Mouse (Mus musculus): Measurements from ENCODE around the gene Arel1. TPM values are rescaled to one million over a fixed set of nuclear protein-coding genes. Genes with fewer than 3 reads are reported as not detected.

Arel1 gene
- polyA plus RNA-seq, 1 experiment from 2014 or later, result 31.3 TPM

GRCm38 (mm10) chr12:84890289-84890688 lies 80.4 kb downstream of the Arel1 start:
- no peak overlapping the region for H3K27ac ChIP-seq
- no peak for ATAC-seq (ENCODE audit: low FRiP score)

GRCm38 (mm10) chr12:84885107-84885876 lies 85.4 kb downstream of the Arel1 start:
- H3K4me3 ChIP-seq, result no peak overlapping the region
- H3K9ac ChIP-seq, result no peak overlapping the region
- H3K4me1 ChIP-seq, result no peaks in the 10 kb centered on the region
- no peaks in the 10 kb centered on the region for H3K36me3 ChIP-seq
- no peaks in the 10 kb centered on the region for H3K27me3 ChIP-seq
- H3K9me3 ChIP-seq (replicated peaks), result no peaks in the 10 kb centered on the region
- ATAC-seq (ENCODE audit: low FRiP score), result no peak
- WGBS, result 77% methylated on average over 11 of the region's 11 CpGs
- H3K27ac ChIP-seq, result no peak overlapping the region
- H3K4me2 ChIP-seq (replicated peaks), result no peak overlapping the region

More at GRCm38 (mm10) chr12:84890289-84890688, 80.4 kb downstream of the Arel1 start:
- Histone ChIP-seq H3K4me2 (replicated peaks) (no peak overlapping the region), H3K36me3 (no peaks in the 10 kb centered on the region), H3K4me1 (no peaks in the 10 kb centered on the region), H3K27me3 (no peaks in the 10 kb centered on the region), H3K9me3 (replicated peaks) (no peaks in the 10 kb centered on the region), H3K4me3 (no peak overlapping the region), H3K9ac (no peak overlapping the region)
- 67% methylated on average over 15 of the region's 15 CpGs for WGBS

GRCm38 (mm10) chr12:84884423-84885076 lies 86.2 kb downstream of the Arel1 start:
- H3K27ac ChIP-seq, result no peak overlapping the region
- H3K36me3 ChIP-seq, result no peaks in the 10 kb centered on the region
- no peaks in the 10 kb centered on the region for H3K4me1 ChIP-seq
- peaks cover 3% of the 10 kb centered on the region; the same call in 1 of the 2 replicates for H3K27me3 ChIP-seq
- no peak overlapping the region for H3K4me2 ChIP-seq (replicated peaks)
- ATAC-seq (ENCODE audit: low FRiP score), result no peak
- WGBS, result 82% methylated on average over 7 of the region's 7 CpGs
- no peak overlapping the region for H3K9ac ChIP-seq
- no peaks in the 10 kb centered on the region for H3K9me3 ChIP-seq (replicated peaks)
- H3K4me3 ChIP-seq, result no peak overlapping the region

- 85% methylated on average over 4 of the region's 4 CpGs for WGBS
- no peak overlapping the region for H3K9ac ChIP-seq
- H3K4me2 ChIP-seq (replicated peaks), result no peak overlapping the region
- no peaks in the 10 kb centered on the region for H3K4me1 ChIP-seq
- no peak for ATAC-seq (ENCODE audit: low FRiP score)
- H3K27me3 ChIP-seq, result peaks cover 18% of the 10 kb centered on the region
- no peaks in the 10 kb centered on the region for H3K9me3 ChIP-seq (replicated peaks)
- no peak overlapping the region for H3K4me3 ChIP-seq
- no peak overlapping the region for H3K27ac ChIP-seq
- H3K36me3 ChIP-seq, result no peaks in the 10 kb centered on the region
Observed at GRCm38 (mm10) chr12:84882796-84883195, 87.9 kb downstream of the Arel1 start.

- Histone ChIP-seq H3K4me3 (no peak overlapping the region), H3K27ac (no peak overlapping the region), H3K27me3 (peaks cover 46% of the 10 kb centered on the region), H3K9ac (no peak overlapping the region), H3K4me2 (replicated peaks) (no peak overlapping the region), H3K4me1 (peaks cover 14% of the 10 kb centered on the region), H3K36me3 (no peaks in the 10 kb centered on the region), H3K9me3 (replicated peaks) (no peaks in the 10 kb centered on the region)
- no peak for ATAC-seq (ENCODE audit: low FRiP score)
- WGBS, result 59% methylated on average over 11 of the region's 11 CpGs
Observed at GRCm38 (mm10) chr12:84880091-84880490, 90.6 kb downstream of the Arel1 start.

GRCm38 (mm10) chr12:84876481-84877121 lies 94.1 kb downstream of the Arel1 start, which contains the start of gene Ltbp2:
Ltbp2 (minus strand) TSS chr12:84876532.
- Histone ChIP-seq H3K9ac (peak within 1 kb of the TSS; percentile 14; the same call in 1 of the 2 replicates), H3K27me3 (peaks cover 61% of the 10 kb centered on the region), H3K4me1 (peaks cover 14% of the 10 kb centered on the region), H3K4me3 (peak within 1 kb of the TSS; percentile 29), H3K9me3 (replicated peaks) (no peaks in the 10 kb centered on the region), H3K27ac (no peak within 1 kb of the TSS), H3K36me3 (no peaks in the 10 kb centered on the region), H3K4me2 (replicated peaks) (peak within 1 kb of the TSS; percentile 50)
- WGBS, result 2% methylated on average over 34 of the region's 34 CpGs
- ATAC-seq (ENCODE audit: low FRiP score), result no peak

- WGBS, result 2% methylated on average over 59 of the region's 59 CpGs
- peak overlapping the region; percentile 14; the same call in 1 of the 2 replicates for H3K9ac ChIP-seq
Observed at GRCm38 (mm10) chr12:84875761-84876480, 94.8 kb downstream of the Arel1 start.

GRCm38 (mm10) chr12:84873434-84873833 lies 97.3 kb downstream of the Arel1 start:
- no peaks in the 10 kb centered on the region for H3K36me3 ChIP-seq
- WGBS, result 3% methylated on average over 3 of the region's 3 CpGs
- H3K27me3 ChIP-seq, result peaks cover 52% of the 10 kb centered on the region
- no peak for ATAC-seq (ENCODE audit: low FRiP score)
- H3K9me3 ChIP-seq (replicated peaks), result no peaks in the 10 kb centered on the region
- no peak overlapping the region for H3K9ac ChIP-seq
- H3K4me3 ChIP-seq, result no peak overlapping the region
- H3K27ac ChIP-seq, result no peak overlapping the region
- H3K4me2 ChIP-seq (replicated peaks), result no peak overlapping the region
- peaks cover 14% of the 10 kb centered on the region for H3K4me1 ChIP-seq

More at GRCm38 (mm10) chr12:84875761-84876480, 94.8 kb downstream of the Arel1 start:
- no peaks in the 10 kb centered on the region for H3K9me3 ChIP-seq (replicated peaks)
- no peak overlapping the region for H3K27ac ChIP-seq
- peaks cover 14% of the 10 kb centered on the region for H3K4me1 ChIP-seq
- no peaks in the 10 kb centered on the region for H3K36me3 ChIP-seq
- H3K4me2 ChIP-seq (replicated peaks), result peak overlapping the region; percentile 50
- H3K27me3 ChIP-seq, result peaks cover 64% of the 10 kb centered on the region
- peak overlapping the region; percentile 29 for H3K4me3 ChIP-seq
- no peak for ATAC-seq (ENCODE audit: low FRiP score)

GRCm38 (mm10) chr12:84872310-84872709 lies 98.4 kb downstream of the Arel1 start:
- ATAC-seq (ENCODE audit: low FRiP score), result no peak
- no peaks in the 10 kb centered on the region for H3K9me3 ChIP-seq (replicated peaks)
- H3K4me3 ChIP-seq, result no peak overlapping the region
- peaks cover 14% of the 10 kb centered on the region for H3K4me1 ChIP-seq
- H3K27me3 ChIP-seq, result peaks cover 41% of the 10 kb centered on the region
- no peak overlapping the region for H3K9ac ChIP-seq
- no peaks in the 10 kb centered on the region for H3K36me3 ChIP-seq
- no peak overlapping the region for H3K27ac ChIP-seq
- no peak overlapping the region for H3K4me2 ChIP-seq (replicated peaks)
- 75% methylated on average over 2 of the region's 2 CpGs for WGBS

All from hindbrain, embryonic 12.5 days (tissue).